Mouse (Mus musculus): ENCODE measurements around the gene Rnf208. TPM values are rescaled to one million over a fixed set of nuclear protein-coding genes. Genes with fewer than 3 reads are reported as not detected.

The Rnf208 gene
- total and polyA plus RNA-seq, 2 experiments from 2014 or later, result 77.6 to 205 TPM

GRCm38 (mm10) chr2:25224766-25225752 is 17.0 kb upstream of the Rnf208 start:
- H3K27ac ChIP-seq (ENCODE audit: low read depth, low read length), result peak overlapping the region; percentile 96
- peak overlapping the region; percentile 58 for H3K4me2 ChIP-seq (ENCODE audit: low read depth)
- DNase-seq (peak; percentile 100), ATAC-seq (peak; percentile 96)
- peak overlapping the region; percentile 63 for H3K9ac ChIP-seq
- H3K4me1 ChIP-seq (ENCODE audit: insufficient read depth), result peaks cover 18% of the 10 kb centered on the region; the same call in 1 of the 2 replicates
- H3K4me3 ChIP-seq (ENCODE audit: low read depth, low read length), result peak overlapping the region; percentile 88
- H3K36me3 ChIP-seq (ENCODE audit: insufficient read depth), result no peaks in the 10 kb centered on the region
- WGBS, result 2% methylated on average over 41 of the region's 41 CpGs
- H3K9me3 ChIP-seq (ENCODE audit: low read length), result no peaks in the 10 kb centered on the region
- no peaks in the 10 kb centered on the region for H3K27me3 ChIP-seq (ENCODE audit: insufficient read depth, low read length)
- 0 out of 2 replicates have a peak, but pooled peaks have one; percentile 11 for TF ChIP-seq CTCF (IDR thresholded peaks at IDR 0.05; ENCODE audit: low read depth)

- peak overlapping the region; percentile 96 for H3K27ac ChIP-seq (ENCODE audit: low read depth, low read length)
- no peak for ATAC-seq
- H3K9me3 ChIP-seq (ENCODE audit: low read length), result no peaks in the 10 kb centered on the region
- no peak overlapping the region for H3K9ac ChIP-seq
- no peaks in the 10 kb centered on the region for H3K27me3 ChIP-seq (ENCODE audit: insufficient read depth, low read length)
- H3K4me2 ChIP-seq (ENCODE audit: low read depth), result peak overlapping the region; percentile 58; the same call in 1 of the 2 replicates
- no peak overlapping the region for H3K4me3 ChIP-seq (ENCODE audit: low read depth, low read length)
- peaks cover 18% of the 10 kb centered on the region; the same call in 1 of the 2 replicates for H3K4me1 ChIP-seq (ENCODE audit: insufficient read depth)
- no peak for DNase-seq
- 73% methylated on average over 8 of the region's 8 CpGs for WGBS
- TF ChIP-seq CTCF (IDR thresholded peaks at IDR 0.05; ENCODE audit: low read depth), result no peak
- no peaks in the 10 kb centered on the region for H3K36me3 ChIP-seq (ENCODE audit: insufficient read depth)
These were observed 16.2 kb upstream of the Rnf208 start for GRCm38 (mm10) chr2:25225811-25226379.

- DNase-seq, result no peak
- H3K4me1 ChIP-seq (ENCODE audit: insufficient read depth), result peaks cover 18% of the 10 kb centered on the region; the same call in 1 of the 2 replicates
These were observed 15.2 kb upstream of the Rnf208 start for GRCm38 (mm10) chr2:25226864-25227263.

GRCm38 (mm10) chr2:25227406-25227805 is 14.6 kb upstream of the Rnf208 start:
- H3K27ac ChIP-seq (ENCODE audit: low read depth, low read length), result no peak overlapping the region
- 91% methylated on average over 4 of the region's 4 CpGs for WGBS

More at GRCm38 (mm10) chr2:25226864-25227263, 15.2 kb upstream of the Rnf208 start:
- H3K36me3 ChIP-seq (ENCODE audit: insufficient read depth), result no peaks in the 10 kb centered on the region
- no peak overlapping the region for H3K4me2 ChIP-seq (ENCODE audit: low read depth)
- no peaks in the 10 kb centered on the region for H3K27me3 ChIP-seq (ENCODE audit: insufficient read depth, low read length)
- no peak overlapping the region; the same call in 1 of the 2 replicates for H3K27ac ChIP-seq (ENCODE audit: low read depth, low read length)
- ATAC-seq, result no peak
- no peak overlapping the region for H3K4me3 ChIP-seq (ENCODE audit: low read depth, low read length)
- no peak for TF ChIP-seq CTCF (IDR thresholded peaks at IDR 0.05; ENCODE audit: low read depth)
- WGBS, result 83% methylated on average over 5 of the region's 5 CpGs
- no peaks in the 10 kb centered on the region for H3K9me3 ChIP-seq (ENCODE audit: low read length)
- H3K9ac ChIP-seq, result no peak overlapping the region

GRCm38 (mm10) chr2:25228431-25228889 is 13.6 kb upstream of the Rnf208 start:
- Histone ChIP-seq H3K4me3 (ENCODE audit: low read depth, low read length) (peak overlapping the region; percentile 11; the same call in 1 of the 2 replicates), H3K9ac (0 out of 2 replicates have a peak overlapping the region, but pooled peaks have one; percentile 26), H3K4me2 (ENCODE audit: low read depth) (peak overlapping the region; percentile 35), H3K36me3 (ENCODE audit: insufficient read depth) (no peaks in the 10 kb centered on the region), H3K9me3 (ENCODE audit: low read length) (no peaks in the 10 kb centered on the region), H3K4me1 (ENCODE audit: insufficient read depth) (peaks cover 15% of the 10 kb centered on the region; the same call in 1 of the 2 replicates), H3K27ac (ENCODE audit: low read depth, low read length) (peak overlapping the region; percentile 78), H3K27me3 (ENCODE audit: insufficient read depth, low read length) (no peaks in the 10 kb centered on the region)
- ATAC-seq, result peak; percentile 25
- DNase-seq, result peak; percentile 86
- TF ChIP-seq CTCF (IDR thresholded peaks at IDR 0.05; ENCODE audit: low read depth), result peak; percentile 72
- 1% methylated on average over 7 of the region's 7 CpGs for whole genome bisulfite sequencing

More at GRCm38 (mm10) chr2:25227406-25227805, 14.6 kb upstream of the Rnf208 start:
- no peaks in the 10 kb centered on the region for H3K36me3 ChIP-seq (ENCODE audit: insufficient read depth)
- H3K4me3 ChIP-seq (ENCODE audit: low read depth, low read length), result no peak overlapping the region
- H3K4me2 ChIP-seq (ENCODE audit: low read depth), result no peak overlapping the region
- peaks cover 18% of the 10 kb centered on the region; the same call in 1 of the 2 replicates for H3K4me1 ChIP-seq (ENCODE audit: insufficient read depth)
- ATAC-seq (no peak), DNase-seq (no peak)
- no peaks in the 10 kb centered on the region for H3K27me3 ChIP-seq (ENCODE audit: insufficient read depth, low read length)
- H3K9me3 ChIP-seq (ENCODE audit: low read length), result no peaks in the 10 kb centered on the region
- no peak overlapping the region for H3K9ac ChIP-seq
- TF ChIP-seq CTCF (IDR thresholded peaks at IDR 0.05; ENCODE audit: low read depth), result no peak

- H3K9ac ChIP-seq, result no peak overlapping the region; the same call in 1 of the 2 replicates
These were observed 13.0 kb upstream of the Rnf208 start for GRCm38 (mm10) chr2:25228995-25229530.

More at GRCm38 (mm10) chr2:25228995-25229530, 13.0 kb upstream of the Rnf208 start:
- 69% methylated on average over 6 of the region's 6 CpGs for WGBS
- Histone ChIP-seq H3K9me3 (ENCODE audit: low read length) (no peaks in the 10 kb centered on the region), H3K36me3 (ENCODE audit: insufficient read depth) (no peaks in the 10 kb centered on the region), H3K4me1 (ENCODE audit: insufficient read depth) (peaks cover 11% of the 10 kb centered on the region; the same call in 1 of the 2 replicates), H3K27ac (ENCODE audit: low read depth, low read length) (peak overlapping the region; percentile 78), H3K4me3 (ENCODE audit: low read depth, low read length) (no peak overlapping the region), H3K4me2 (ENCODE audit: low read depth) (peak overlapping the region; percentile 35; the same call in 1 of the 2 replicates), H3K27me3 (ENCODE audit: insufficient read depth, low read length) (no peaks in the 10 kb centered on the region; the same call in 1 of the 2 replicates)
- no peak for ATAC-seq
- no peak for TF ChIP-seq CTCF (IDR thresholded peaks at IDR 0.05; ENCODE audit: low read depth)
- DNase-seq, result no peak
